Mouse (Mus musculus) liver, postnatal 0 days (tissue): ENCODE data around the gene Srrm1. TPM values are rescaled to one million over a fixed set of nuclear protein-coding genes. Genes with fewer than 3 reads are reported as not detected.

Experiments
- ATAC-seq: fragments of 200-750 bp; cut with Nextera tagmentation; 2 replicates; pipeline ENCODE4 v1.8.0; 2017; ENCODE audit warnings: mild to moderate bottlenecking, moderate library complexity
- DNase-seq: peaks from one replicate; pipeline ENCODE4 v3.0.0-alpha.2; 2016
- H3K27ac ChIP-seq: fragments of 300-500 bp; sonication (generic); 2 replicates; pipeline ENCODE4 v1.5.1; 2014; ENCODE audit warnings: antibody characterized with exemption, moderate library complexity, mild to moderate bottlenecking, low read depth
- H3K27me3 ChIP-seq: fragments of 300-500 bp; sonication (generic); 2 replicates; pipeline ENCODE4 v1.6.1; 2014; ENCODE audit warnings: low read length, control low read depth, mixed read lengths; ENCODE audit not compliant: insufficient read depth
- H3K36me3 ChIP-seq: fragments of 300-500 bp; sonication (generic); replicated peaks from 2 replicates; pipeline ENCODE4 v1.6.1; 2014; ENCODE audit warnings: mild to moderate bottlenecking, control low read depth, low read length, moderate library complexity, mixed read lengths; ENCODE audit not compliant: insufficient read depth
- H3K4me1 ChIP-seq: fragments of 300-500 bp; sonication (generic); 2 replicates; pipeline ENCODE4 v1.6.1; 2014; ENCODE audit warnings: antibody characterized with exemption, mild to moderate bottlenecking, control low read depth; ENCODE audit not compliant: insufficient read depth
- H3K4me2 ChIP-seq: fragments of 300-500 bp; sonication (generic); 2 replicates; pipeline ENCODE4 v1.6.1; 2014; ENCODE audit warnings: low read depth, mild to moderate bottlenecking, low read length, moderate library complexity, mixed read lengths
- H3K4me3 ChIP-seq: fragments of 300-500 bp; sonication (generic); 2 replicates; pipeline ENCODE4 v1.5.1; 2014; ENCODE audit warnings: low read depth, low read length
- H3K9ac ChIP-seq: fragments of 300-500 bp; sonication (generic); replicated peaks from 2 replicates; pipeline ENCODE4 v1.6.1; 2014; ENCODE audit warnings: mild to moderate bottlenecking, moderate library complexity
- H3K9me3 ChIP-seq: fragments of 300-500 bp; sonication (generic); 2 replicates; pipeline ENCODE4 v1.6.1; 2016; ENCODE audit warnings: mild to moderate bottlenecking, control low read depth, low read length, mixed read lengths
- CTCF ChIP-seq: sonication (generic); IDR thresholded peaks from 2 replicates; pipeline ENCODE4 v1.5.1; 2016; ENCODE audit warnings: antibody characterized with exemption, low read depth
- EP300 ChIP-seq: IDR thresholded peaks from 2 replicates; pipeline ENCODE4 v1.6.1; 2016; ENCODE audit warnings: antibody characterized with exemption, low read depth, mild to moderate bottlenecking
- WGBS: fragments of 180-500 bp; shearing (Covaris S2); extraction: QIAGEN DNeasy Blood & Tissue Kit; methylation state at CpG from one replicate; pipeline ENCODE4 v1.1.7; 2014; ENCODE audit not compliant: insufficient replicate concordance; 5-methylcytosine and 5-hydroxymethylcytosine counted together
- polyA plus RNA-seq: library from polyadenylated mRNA; unstranded; fragments of >200 nt; fragmentation: Nextera tagmentation; extraction: Ambion mirVana; gene quantifications from 2 replicates; pipeline ENCODE4 v1.2.1, GENCODE M21; 2015

The Srrm1 gene
- polyA plus RNA-seq, 1 experiment from 2014 or later = 90.6 TPM

- ATAC-seq = no peak
These were observed 41.5 kb upstream of the Srrm1 start for GRCm38 (mm10) chr4:135394666-135395065.

GRCm38 (mm10) chr4:135393381-135393780 is 40.3 kb upstream of the Srrm1 start:
- Histone ChIP-seq H3K36me3 (no peaks in the 10 kb centered on the region), H3K4me3 (no peak overlapping the region), H3K9ac (no peak overlapping the region), H3K9me3 (no peaks in the 10 kb centered on the region), H3K4me2 (no peak overlapping the region), H3K27me3 (peaks cover 26% of the 10 kb centered on the region), H3K27ac (no peak overlapping the region), H3K4me1 (0 out of 2 replicates have a peak, but pooled peaks cover 3% of the 10 kb centered on the region)
- DNase-seq (no peak), ATAC-seq (no peak)
- TF ChIP-seq CTCF = no peak
- no peak for TF ChIP-seq EP300
- 66% methylated on average over 6 of the region's 6 CpGs for WGBS

More at GRCm38 (mm10) chr4:135394666-135395065, 41.5 kb upstream of the Srrm1 start:
- Histone ChIP-seq H3K9me3 (no peaks in the 10 kb centered on the region), H3K9ac (no peak overlapping the region), H3K4me1 (0 out of 2 replicates have a peak, but pooled peaks cover 3% of the 10 kb centered on the region), H3K4me3 (no peak overlapping the region), H3K4me2 (no peak overlapping the region), H3K36me3 (no peaks in the 10 kb centered on the region), H3K27me3 (peaks cover 30% of the 10 kb centered on the region), H3K27ac (no peak overlapping the region)
- WGBS = 77% methylated on average over 7 of the region's 7 CpGs
- no peak for DNase-seq
- TF ChIP-seq EP300 (no peak), CTCF (no peak)

- DNase-seq (no peak), ATAC-seq (no peak)
- no peaks in the 10 kb centered on the region for H3K9me3 ChIP-seq
- H3K4me2 ChIP-seq = no peak overlapping the region
- H3K4me1 ChIP-seq = 0 out of 2 replicates have a peak, but pooled peaks cover under 1% of the 10 kb centered on the region
- no peak overlapping the region for H3K27ac ChIP-seq
- no peaks in the 10 kb centered on the region for H3K36me3 ChIP-seq
- 78% methylated on average over 3 of the region's 3 CpGs for WGBS
- no peak overlapping the region for H3K4me3 ChIP-seq
- peaks cover 20% of the 10 kb centered on the region for H3K27me3 ChIP-seq
- no peak overlapping the region for H3K9ac ChIP-seq
- no peak for TF ChIP-seq CTCF
- TF ChIP-seq EP300 = no peak
These were observed 39.7 kb upstream of the Srrm1 start for GRCm38 (mm10) chr4:135392801-135393200.

GRCm38 (mm10) chr4:135391014-135391413 is 37.9 kb upstream of the Srrm1 start:
- no peak overlapping the region for H3K27ac ChIP-seq
- ATAC-seq (no peak), DNase-seq (no peak)
- H3K4me2 ChIP-seq = no peak overlapping the region
- H3K9me3 ChIP-seq = no peaks in the 10 kb centered on the region
- WGBS = 53% methylated on average over 6 of the region's 6 CpGs
- H3K27me3 ChIP-seq = peaks cover 7% of the 10 kb centered on the region; the same call in 1 of the 2 replicates
- TF ChIP-seq CTCF (no peak), EP300 (no peak)
- no peak overlapping the region for H3K9ac ChIP-seq
- H3K36me3 ChIP-seq = no peaks in the 10 kb centered on the region
- H3K4me3 ChIP-seq = no peak overlapping the region
- H3K4me1 ChIP-seq = no peaks in the 10 kb centered on the region

GRCm38 (mm10) chr4:135385614-135386013 is 32.5 kb upstream of the Srrm1 start:
- no peaks in the 10 kb centered on the region for H3K36me3 ChIP-seq
- H3K9me3 ChIP-seq = no peaks in the 10 kb centered on the region
- TF ChIP-seq CTCF (no peak), EP300 (no peak)
- H3K4me1 ChIP-seq = no peaks in the 10 kb centered on the region
- no peak overlapping the region for H3K4me2 ChIP-seq
- DNase-seq (no peak), ATAC-seq (no peak)
- no peak overlapping the region for H3K4me3 ChIP-seq
- no peaks in the 10 kb centered on the region for H3K27me3 ChIP-seq
- 56% methylated on average over 10 of the region's 10 CpGs for WGBS
- no peak overlapping the region for H3K27ac ChIP-seq
- H3K9ac ChIP-seq = no peak overlapping the region

- ATAC-seq (0 out of 2 replicates have a peak, but pooled peaks have one; percentile 40), DNase-seq (peak; percentile 80)
- 4% methylated on average over 14 of the region's 14 CpGs for WGBS
- Histone ChIP-seq H3K9me3 (no peaks in the 10 kb centered on the region), H3K9ac (no peak overlapping the region), H3K36me3 (no peaks in the 10 kb centered on the region), H3K4me1 (no peaks in the 10 kb centered on the region), H3K4me2 (no peak overlapping the region), H3K27ac (no peak overlapping the region), H3K27me3 (no peaks in the 10 kb centered on the region), H3K4me3 (no peak overlapping the region)
- TF ChIP-seq EP300 = no peak
- TF ChIP-seq CTCF = peak; percentile 99
These were observed 29.2 kb upstream of the Srrm1 start for GRCm38 (mm10) chr4:135382316-135382715.

- TF ChIP-seq EP300 = no peak
- TF ChIP-seq CTCF = no peak
- no peak overlapping the region for H3K4me2 ChIP-seq
- no peak overlapping the region for H3K27ac ChIP-seq
- ATAC-seq (no peak), DNase-seq (no peak)
- H3K9me3 ChIP-seq = no peaks in the 10 kb centered on the region
- H3K4me3 ChIP-seq = no peak overlapping the region
- H3K27me3 ChIP-seq = no peaks in the 10 kb centered on the region
- H3K36me3 ChIP-seq = no peaks in the 10 kb centered on the region
- H3K9ac ChIP-seq = no peak overlapping the region
- WGBS = 45% methylated on average over 8 of the region's 8 CpGs
- H3K4me1 ChIP-seq = no peaks in the 10 kb centered on the region
These were observed 28.2 kb upstream of the Srrm1 start for GRCm38 (mm10) chr4:135381355-135381754.
